Mouse (Mus musculus) myocyte (in vitro differentiated cells): Measurements from ENCODE around the gene Pard6a.

Source experiments
- MAX ChIP-seq: IDR thresholded peaks from one replicate; pipeline ENCODE4 v1.6.1; 2011; ENCODE audit warnings: low read depth, mild to moderate bottlenecking, control low read depth
- POLR2A ChIP-seq: IDR thresholded peaks from one replicate; pipeline ENCODE4 v1.6.1; 2011; ENCODE audit warnings: low read depth, mild to moderate bottlenecking, control low read depth, moderate library complexity; ENCODE audit not compliant: insufficient read length
- POLR2AphosphoS2 ChIP-seq: IDR thresholded peaks from one replicate; pipeline ENCODE4 v1.6.1; 2011; ENCODE audit warnings: low read depth, control low read depth; ENCODE audit not compliant: insufficient read length
- USF1 ChIP-seq: IDR thresholded peaks from one replicate; pipeline ENCODE4 v1.6.1; 2011; ENCODE audit warnings: low read depth, mild to moderate bottlenecking, control low read depth, moderate library complexity

DNA sequence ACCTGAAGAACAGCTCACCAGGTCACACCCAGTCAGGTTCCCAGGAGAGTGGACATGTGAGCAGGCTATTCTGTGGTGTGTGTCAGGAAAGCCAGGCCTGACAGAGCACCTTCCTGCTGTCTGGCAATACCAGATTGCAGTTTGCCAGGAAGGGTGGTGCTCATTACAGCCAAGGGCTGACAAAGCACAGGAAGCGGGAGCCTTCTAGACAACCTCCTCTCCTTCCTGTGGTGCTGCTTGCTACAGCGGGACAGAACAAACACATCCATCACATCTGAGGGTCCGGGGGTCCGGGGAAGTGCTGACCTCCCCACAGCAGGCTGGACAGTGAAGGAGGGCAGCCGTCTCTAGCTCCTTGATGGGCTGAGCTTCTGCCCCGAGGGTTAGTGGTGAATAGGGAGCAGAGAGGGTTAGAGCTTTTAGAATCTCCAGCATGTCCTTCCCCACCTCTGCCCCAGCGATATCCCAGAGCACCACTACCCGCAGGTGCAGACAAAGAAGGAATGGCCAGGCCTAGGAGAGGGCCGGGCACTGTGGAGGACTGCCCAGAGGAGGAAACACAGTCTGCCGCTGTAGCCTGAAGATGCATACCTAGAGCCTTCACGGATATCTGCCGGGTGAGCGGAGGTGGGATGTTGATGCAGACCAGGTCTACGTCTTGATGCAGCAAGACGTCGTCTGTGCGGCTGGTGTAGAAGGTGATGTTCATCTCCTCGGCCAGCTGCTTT, 26.6 kb downstream of the Pard6a start:
- TF ChIP-seq MAX: no peak
- no peak for TF ChIP-seq POLR2A
- TF ChIP-seq USF1: no peak
- no peak for TF ChIP-seq POLR2AphosphoS2
